Mouse (Mus musculus) liver, embryonic 15.5 days (tissue): Measurements from ENCODE around the gene Slc8a1. TPM values are rescaled to one million over a fixed set of nuclear protein-coding genes. Genes with fewer than 3 reads are reported as not detected.
A peak's percentile ranks its signal among the peaks of the same experiment; 100 is the strongest.

Source experiments
- ATAC-seq: fragments of 200-750 bp; cut with Nextera tagmentation; 2 replicates; pipeline ENCODE4 v1.8.0; 2017; ENCODE audit warnings: moderate number of reproducible peaks, mild to moderate bottlenecking, moderate library complexity; ENCODE audit not compliant: insufficient read depth
- H3K27ac ChIP-seq: fragments of 300-500 bp; sonication (generic); replicated peaks from 2 replicates; pipeline ENCODE4 v1.5.1; 2015; ENCODE audit warnings: mild to moderate bottlenecking, inconsistent platforms
- H3K27me3 ChIP-seq: fragments of 300-500 bp; sonication (generic); 2 replicates; pipeline ENCODE4 v1.6.1; 2015; ENCODE audit warnings: mild to moderate bottlenecking, inconsistent platforms
- H3K36me3 ChIP-seq: fragments of 300-500 bp; sonication (generic); replicated peaks from 2 replicates; pipeline ENCODE4 v1.6.1; 2015; ENCODE audit warnings: moderate library complexity, mild to moderate bottlenecking, inconsistent platforms
- H3K4me1 ChIP-seq: fragments of 300-500 bp; sonication (generic); replicated peaks from 2 replicates; pipeline ENCODE4 v1.6.1; 2015; ENCODE audit warnings: inconsistent platforms
- H3K4me2 ChIP-seq: fragments of 300-500 bp; sonication (generic); 2 replicates; pipeline ENCODE4 v1.6.1; 2015; ENCODE audit warnings: moderate library complexity, mild to moderate bottlenecking, inconsistent platforms
- H3K4me3 ChIP-seq: fragments of 300-500 bp; sonication (generic); replicated peaks from 2 replicates; pipeline ENCODE4 v1.5.1; 2015; ENCODE audit warnings: mild to moderate bottlenecking, inconsistent platforms
- H3K9ac ChIP-seq: fragments of 300-500 bp; sonication (generic); 2 replicates; pipeline ENCODE4 v1.6.1; 2015; ENCODE audit warnings: moderate library complexity, mild to moderate bottlenecking, inconsistent platforms
- H3K9me3 ChIP-seq: fragments of 300-500 bp; sonication (generic); replicated peaks from 2 replicates; pipeline ENCODE4 v1.6.1; 2016; ENCODE audit warnings: inconsistent platforms
- WGBS: fragments of 180-500 bp; shearing (Covaris S2); methylation state at CpG from one replicate; pipeline ENCODE4 v1.1.7; 2015; ENCODE audit warnings: mixed read lengths; ENCODE audit not compliant: insufficient replicate concordance; 5-methylcytosine and 5-hydroxymethylcytosine counted together
- polyA plus RNA-seq: library from polyadenylated mRNA; unstranded; fragments of >200 nt; fragmentation: Nextera tagmentation; extraction: Ambion mirVana; gene quantifications from 2 replicates; pipeline ENCODE4 v1.2.1, GENCODE M21; 2015

Gene Slc8a1
- polyA plus RNA-seq, 1 experiment from 2014 or later: 0.54 TPM

DNA sequence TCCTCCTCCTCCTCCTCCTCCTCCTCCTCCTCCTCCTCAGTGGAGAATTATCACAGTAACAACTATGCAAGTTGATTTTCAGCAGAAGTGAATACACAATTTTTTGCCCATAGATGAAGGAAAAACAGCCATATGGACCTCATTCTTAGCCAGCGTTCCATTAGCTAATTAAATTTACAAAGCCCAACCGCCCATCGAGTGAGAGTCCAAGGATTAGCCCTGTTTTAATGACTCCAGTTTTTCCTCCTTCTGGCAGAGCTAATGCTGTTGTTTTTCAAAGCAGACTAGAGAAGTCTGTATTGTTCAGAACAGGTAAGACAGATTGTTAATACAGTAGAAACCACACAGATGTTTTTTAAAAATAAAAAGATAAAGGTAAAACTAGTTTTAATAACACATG is 264.8 kb downstream of the Slc8a1 start:
- ATAC-seq: no peak
- H3K27ac ChIP-seq: no peak overlapping the region
- 63% methylated on average over 3 of the region's 3 CpGs for WGBS

DNA sequence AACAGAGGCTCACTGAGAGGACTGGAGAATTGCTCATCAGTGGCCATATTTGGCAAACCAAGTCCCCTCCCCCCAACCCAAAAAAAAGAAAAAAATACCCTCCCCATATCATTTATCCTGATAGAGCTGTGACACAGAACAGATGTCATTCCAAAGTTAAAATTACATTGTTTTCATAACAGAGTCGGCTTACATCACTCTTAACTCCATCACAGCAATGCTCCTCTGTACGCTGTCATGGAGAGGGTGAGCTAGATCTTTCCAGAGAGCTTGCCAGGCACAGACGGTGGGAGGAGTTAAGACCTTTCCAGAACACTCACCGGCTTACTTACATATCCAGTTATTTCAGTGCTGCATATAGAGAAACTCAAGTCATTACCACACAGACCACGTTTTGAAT is 269.2 kb downstream of the Slc8a1 start:
- no peaks in the 10 kb centered on the region for H3K27me3 ChIP-seq
- no peaks in the 10 kb centered on the region for H3K36me3 ChIP-seq
- WGBS: 55% methylated on average over 5 of the region's 5 CpGs
- ATAC-seq: no peak
- no peaks in the 10 kb centered on the region for H3K9me3 ChIP-seq
- H3K4me2 ChIP-seq: no peak overlapping the region
- H3K9ac ChIP-seq: no peak overlapping the region
- no peak overlapping the region for H3K4me3 ChIP-seq
- no peak overlapping the region for H3K27ac ChIP-seq
- no peaks in the 10 kb centered on the region for H3K4me1 ChIP-seq

More for the DNA sequence above, 264.8 kb downstream of the Slc8a1 start:
- no peak overlapping the region for H3K4me3 ChIP-seq
- H3K4me1 ChIP-seq: no peaks in the 10 kb centered on the region
- no peaks in the 10 kb centered on the region for H3K36me3 ChIP-seq
- no peaks in the 10 kb centered on the region for H3K9me3 ChIP-seq
- H3K27me3 ChIP-seq: no peaks in the 10 kb centered on the region
- H3K9ac ChIP-seq: no peak overlapping the region
- H3K4me2 ChIP-seq: no peak overlapping the region

GRCm38 (mm10) chr17:81459379-81459778 is 278.8 kb downstream of the Slc8a1 start:
- Histone ChIP-seq H3K4me3 (no peak overlapping the region), H3K36me3 (no peaks in the 10 kb centered on the region), H3K9me3 (no peaks in the 10 kb centered on the region), H3K4me1 (no peaks in the 10 kb centered on the region), H3K27me3 (no peaks in the 10 kb centered on the region), H3K4me2 (no peak overlapping the region), H3K27ac (no peak overlapping the region), H3K9ac (no peak overlapping the region)
- ATAC-seq: no peak
- WGBS: 28% methylated on average over 3 of the region's 3 CpGs

DNA sequence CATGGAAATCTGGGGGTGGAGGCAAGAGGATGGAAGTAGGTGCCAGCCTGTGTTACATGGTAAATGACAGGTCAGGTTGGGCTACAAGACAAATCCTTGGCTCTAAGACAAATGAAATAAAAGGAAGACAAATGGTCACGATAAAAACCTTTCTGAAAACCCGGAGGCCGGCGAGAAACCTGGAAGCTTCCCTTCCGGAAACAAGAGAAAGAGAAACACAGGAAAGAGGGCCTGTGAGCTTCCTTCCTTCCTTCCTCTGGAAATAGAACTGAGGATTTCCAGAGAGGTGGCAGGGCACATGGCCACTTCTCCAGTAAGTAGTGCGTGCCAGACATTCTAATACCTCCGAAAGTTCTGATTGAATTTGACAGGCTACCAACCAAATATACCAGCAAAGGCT is 282.2 kb downstream of the Slc8a1 start:
- H3K4me1 ChIP-seq: no peaks in the 10 kb centered on the region
- no peaks in the 10 kb centered on the region for H3K27me3 ChIP-seq
- 51% methylated on average over 7 of the region's 7 CpGs for WGBS
- no peak for ATAC-seq
- no peaks in the 10 kb centered on the region for H3K36me3 ChIP-seq
- H3K9me3 ChIP-seq: no peaks in the 10 kb centered on the region
- no peak overlapping the region for H3K9ac ChIP-seq
- H3K4me3 ChIP-seq: no peak overlapping the region
- H3K27ac ChIP-seq: no peak overlapping the region
- H3K4me2 ChIP-seq: no peak overlapping the region

DNA sequence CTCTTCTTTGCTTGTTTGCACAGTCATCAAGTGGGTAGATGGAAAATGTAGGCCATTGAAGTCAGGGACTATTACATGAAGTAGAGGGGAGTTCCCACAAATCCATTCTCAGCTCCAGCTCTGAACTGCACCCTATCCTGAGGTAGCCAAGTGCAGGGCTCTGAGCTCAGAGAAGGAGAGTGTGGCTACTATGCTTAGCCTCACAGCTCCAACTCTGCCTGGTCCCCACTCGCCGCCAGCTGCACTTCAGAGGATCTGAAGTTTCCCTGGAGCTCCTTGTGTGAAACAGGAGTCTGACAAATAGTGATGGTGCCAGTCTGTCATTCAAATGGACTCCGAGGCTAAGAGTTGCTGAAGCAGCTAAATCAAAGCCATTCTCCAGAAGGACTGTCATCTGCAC is 282.9 kb downstream of the Slc8a1 start:
- ATAC-seq: no peak
- 59% methylated on average over 3 of the region's 3 CpGs for WGBS
- H3K27me3 ChIP-seq: no peaks in the 10 kb centered on the region

DNA sequence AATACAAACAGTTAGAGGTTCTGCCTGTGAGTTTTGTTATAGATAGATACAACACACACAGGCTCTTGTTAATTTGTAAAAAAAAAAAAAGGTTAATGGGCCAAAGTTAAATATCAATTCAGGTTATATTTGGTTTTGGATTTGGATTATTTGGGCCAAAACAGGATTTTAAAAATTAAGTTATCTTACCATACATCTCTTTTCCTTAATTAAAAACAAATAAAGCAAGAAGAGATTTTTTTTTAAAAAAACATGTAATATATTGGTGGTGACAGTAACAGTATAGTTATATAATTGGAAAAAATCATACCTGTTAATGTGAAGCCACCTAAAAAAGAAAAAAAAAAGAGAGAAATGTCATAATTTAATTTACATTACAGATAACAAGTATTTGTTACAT is 296.7 kb downstream of the Slc8a1 start, which contains the start of gene Gm11096:
Gene Gm11096, plus strand, starts transcription at position 301 of the 400 bp plus-strand sequence.
- Histone ChIP-seq H3K4me2 (no peak within 1 kb of the TSS), H3K4me3 (no peak within 1 kb of the TSS), H3K9me3 (no peaks in the 10 kb centered on the region), H3K36me3 (no peaks in the 10 kb centered on the region), H3K27ac (no peak within 1 kb of the TSS), H3K9ac (no peak within 1 kb of the TSS), H3K4me1 (no peaks in the 10 kb centered on the region), H3K27me3 (no peaks in the 10 kb centered on the region)
- ATAC-seq: no peak

More for the DNA sequence above, 282.9 kb downstream of the Slc8a1 start:
- H3K9me3 ChIP-seq: no peaks in the 10 kb centered on the region
- H3K27ac ChIP-seq: no peak overlapping the region
- no peak overlapping the region for H3K4me3 ChIP-seq
- H3K9ac ChIP-seq: no peak overlapping the region
- no peaks in the 10 kb centered on the region for H3K4me1 ChIP-seq
- no peaks in the 10 kb centered on the region for H3K36me3 ChIP-seq
- no peak overlapping the region for H3K4me2 ChIP-seq

- H3K27me3 ChIP-seq: no peaks in the 10 kb centered on the region
- no peak overlapping the region for H3K9ac ChIP-seq
- no peak for ATAC-seq
- no peak overlapping the region for H3K27ac ChIP-seq
- H3K4me3 ChIP-seq: no peak overlapping the region
- no peaks in the 10 kb centered on the region for H3K36me3 ChIP-seq
- H3K9me3 ChIP-seq: no peaks in the 10 kb centered on the region
- H3K4me1 ChIP-seq: no peaks in the 10 kb centered on the region
- 32% methylated on average over 5 of the region's 5 CpGs for WGBS
- no peak overlapping the region for H3K4me2 ChIP-seq
Measured at GRCm38 (mm10) chr17:81433148-81433547, 305.0 kb downstream of the Slc8a1 start.

DNA sequence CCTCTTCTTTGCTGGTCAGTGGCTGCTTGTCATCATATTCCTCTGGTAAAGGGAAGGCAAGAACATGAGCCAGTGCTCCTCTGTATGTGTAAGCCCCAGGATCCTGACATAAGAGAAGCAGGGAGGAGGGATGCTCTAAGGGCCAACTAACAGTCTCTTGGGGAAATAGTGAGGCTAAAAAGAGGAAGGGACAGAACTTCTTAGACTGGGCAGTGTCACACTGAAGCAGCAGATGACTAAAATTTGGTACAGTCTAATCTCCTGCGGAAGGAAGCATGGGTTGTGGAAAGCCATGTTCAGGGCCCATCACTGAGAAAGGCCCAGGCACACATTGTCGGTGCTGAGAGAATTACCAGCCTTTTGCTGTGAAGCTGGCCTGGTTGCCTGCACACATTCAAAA is 305.4 kb downstream of the Slc8a1 start:
- H3K4me2 ChIP-seq: no peak overlapping the region
- no peaks in the 10 kb centered on the region for H3K9me3 ChIP-seq
- no peak overlapping the region for H3K9ac ChIP-seq
- no peaks in the 10 kb centered on the region for H3K4me1 ChIP-seq
- no peak overlapping the region for H3K4me3 ChIP-seq
- 46% methylated on average over 2 of the region's 2 CpGs for WGBS
- H3K27ac ChIP-seq: no peak overlapping the region
- H3K27me3 ChIP-seq: no peaks in the 10 kb centered on the region
- no peaks in the 10 kb centered on the region for H3K36me3 ChIP-seq
- ATAC-seq: no peak

DNA sequence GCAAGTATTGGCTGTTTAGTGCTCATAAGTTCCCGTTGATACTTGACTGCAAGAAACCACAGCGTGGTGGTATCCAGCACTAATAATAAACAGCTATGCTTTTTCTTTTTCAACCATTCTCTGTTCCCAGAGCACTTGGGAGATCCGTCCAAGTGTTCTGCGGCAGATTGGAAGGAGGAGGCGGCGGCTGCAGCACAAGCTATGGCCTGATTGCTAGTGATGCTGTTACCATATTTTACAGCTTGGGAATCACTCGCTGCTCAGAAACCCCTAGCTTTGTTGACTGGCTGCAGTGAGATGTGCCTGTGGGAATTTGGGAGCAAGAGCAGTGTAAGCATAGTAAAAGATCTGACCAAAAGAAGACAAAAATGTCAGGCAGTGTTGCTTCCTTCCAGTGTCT is 310.9 kb downstream of the Slc8a1 start:
- 68% methylated on average over 7 of the region's 7 CpGs for WGBS
- H3K4me3 ChIP-seq: no peak overlapping the region

GRCm38 (mm10) chr17:81424256-81424912 is 313.8 kb downstream of the Slc8a1 start:
- WGBS: 28% methylated on average over 10 of the region's 10 CpGs
- Histone ChIP-seq H3K4me1 (no peaks in the 10 kb centered on the region; the same call in 1 of the 2 replicates), H3K4me2 (no peak overlapping the region), H3K9me3 (no peaks in the 10 kb centered on the region), H3K36me3 (no peaks in the 10 kb centered on the region), H3K9ac (no peak overlapping the region), H3K4me3 (no peak overlapping the region), H3K27me3 (no peaks in the 10 kb centered on the region), H3K27ac (no peak overlapping the region)
- ATAC-seq: peak; percentile 28; the same call in 1 of the 2 replicates

More for the DNA sequence above, 310.9 kb downstream of the Slc8a1 start:
- no peaks in the 10 kb centered on the region for H3K36me3 ChIP-seq
- no peaks in the 10 kb centered on the region; the same call in 1 of the 2 replicates for H3K4me1 ChIP-seq
- H3K27ac ChIP-seq: no peak overlapping the region
- H3K27me3 ChIP-seq: no peaks in the 10 kb centered on the region
- no peak overlapping the region for H3K9ac ChIP-seq
- no peak for ATAC-seq
- H3K9me3 ChIP-seq: no peaks in the 10 kb centered on the region
- H3K4me2 ChIP-seq: no peak overlapping the region

DNA sequence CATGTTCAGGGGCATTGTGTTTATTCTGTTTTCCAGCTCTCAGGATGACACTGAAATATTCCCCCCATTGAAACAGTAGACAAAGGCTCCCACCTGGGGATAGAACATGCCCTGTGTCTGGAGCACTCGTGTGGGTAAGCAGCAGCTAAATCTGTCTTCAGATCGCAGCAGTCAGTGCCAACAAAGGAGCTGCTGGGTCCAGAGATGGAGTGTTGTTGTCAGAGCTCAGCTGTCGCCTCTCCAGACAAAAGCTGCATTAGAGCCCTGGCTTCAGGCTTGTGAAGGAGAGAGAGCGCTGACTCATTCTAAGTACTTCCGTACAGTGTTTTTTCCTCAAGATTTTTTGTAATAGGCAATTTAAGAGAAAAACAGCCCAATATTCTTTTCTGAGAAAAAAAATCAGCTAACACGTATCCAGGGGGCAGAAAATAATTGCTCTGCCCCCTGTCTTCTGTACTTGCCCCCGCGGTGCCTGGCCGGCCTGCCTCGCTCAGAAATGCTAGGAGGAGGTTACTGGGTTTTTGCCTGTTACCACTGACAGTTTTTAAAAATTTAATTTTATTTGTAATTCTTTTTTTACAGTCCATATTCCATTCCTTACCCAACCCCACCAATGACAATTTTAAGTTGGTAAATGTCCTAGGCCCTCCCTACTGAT is 318.2 kb downstream of the Slc8a1 start:
- 68% methylated on average over 10 of the region's 10 CpGs for WGBS
- Histone ChIP-seq H3K4me2 (no peak overlapping the region), H3K4me3 (no peak overlapping the region), H3K4me1 (no peaks in the 10 kb centered on the region; the same call in 1 of the 2 replicates), H3K27ac (no peak overlapping the region), H3K9ac (no peak overlapping the region), H3K36me3 (no peaks in the 10 kb centered on the region), H3K9me3 (no peaks in the 10 kb centered on the region), H3K27me3 (no peaks in the 10 kb centered on the region)
- no peak for ATAC-seq
